Mouse (Mus musculus): Measurements from ENCODE around the gene Irak2.

DNA sequence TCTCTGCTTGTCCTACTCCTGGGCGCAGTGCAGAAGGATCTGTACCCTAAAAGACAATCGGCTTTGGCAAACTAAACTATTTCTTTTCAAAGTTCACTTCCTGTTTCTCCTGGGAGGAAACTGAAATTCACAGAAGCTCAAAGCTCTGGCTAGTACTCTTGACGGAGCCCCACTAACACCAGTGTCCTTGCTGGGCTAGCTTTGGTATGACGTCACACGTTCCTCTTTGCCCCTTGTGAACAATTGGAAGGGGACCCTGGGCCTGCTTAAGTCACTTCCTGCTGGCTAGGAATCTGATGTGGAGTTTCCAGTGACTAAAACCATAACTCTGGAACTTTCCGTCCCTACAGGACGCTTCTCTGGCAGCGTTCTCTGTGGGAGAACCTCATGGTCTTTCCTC lies 6.5 kb downstream of the Irak2 start:
- TF ChIP-seq POLR2A (IDR thresholded peaks at IDR 0.05; ENCODE audit: borderline replicate concordance, control insufficient read depth, low read depth, low read length) (no peak), CTCF (IDR thresholded peaks at IDR 0.05; ENCODE audit: control insufficient read depth, insufficient read depth, low read length) (no peak)
